Mouse (Mus musculus) bone marrow, adult 2 months (tissue): ENCODE results near the gene 4930404N11Rik.

Source experiments
- CTCF ChIP-seq: fragments of 200-500 bp; IDR thresholded peaks from 2 replicates; pipeline ENCODE4 v1.5.1; 2011; ENCODE audit warnings: low read length, control low read depth; ENCODE audit not compliant: control insufficient read depth, insufficient read depth
- POLR2A ChIP-seq: fragments of 200-500 bp; IDR thresholded peaks from 2 replicates; pipeline ENCODE4 v1.6.1; 2011; ENCODE audit warnings: low read depth, mild to moderate bottlenecking, control low read depth, low read length, borderline replicate concordance; ENCODE audit not compliant: control insufficient read depth

- TF ChIP-seq CTCF (no peak), POLR2A (no peak)
Measured at GRCm38 (mm10) chr10:81349961-81350350, 15.7 kb downstream of the 4930404N11Rik start.
